Mouse (Mus musculus) adrenal gland, adult 8-10 months (tissue): ENCODE measurements around the gene Arid1b. TPM values are rescaled to one million over a fixed set of nuclear protein-coding genes. Genes with fewer than 3 reads are reported as not detected.

Source experiments
- DNase-seq: peaks from one replicate; pipeline ENCODE4 v3.0.0; 2022
- total RNA-seq, 4 experiments: library from RNA; stranded (reverse); gene quantifications; 2 replicates each; pipeline ENCODE4 v1.2.4; 2022

Arid1b gene
- total RNA-seq, 4 experiments from 2014 or later, result 66.1 to 89.1 (median 73.7) TPM

- no peak for DNase-seq
Observed at GRCm38 (mm10) chr17:5194157-5194916, 200.2 kb downstream of the Arid1b start.

DNA sequence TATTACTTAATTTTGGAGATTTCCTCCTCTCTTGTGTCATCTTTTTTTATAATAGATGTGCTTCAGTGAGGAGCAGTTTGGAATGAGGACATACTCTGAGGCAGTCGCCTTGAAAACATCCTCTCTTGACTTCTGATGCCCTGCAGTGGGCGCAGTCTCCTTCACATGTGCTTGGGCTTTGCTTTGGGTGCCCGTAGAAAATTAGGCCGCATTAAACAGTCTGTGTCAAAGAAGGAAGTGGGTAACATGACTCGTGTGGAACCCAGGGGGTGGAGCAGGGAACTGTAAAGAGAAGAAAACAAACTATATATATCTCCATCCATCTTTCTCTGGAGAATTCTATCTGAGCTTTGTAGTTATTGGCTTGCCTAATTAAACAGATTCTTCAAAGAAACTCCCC lies 201.3 kb downstream of the Arid1b start:
- no peak for DNase-seq

- DNase-seq, result no peak
Observed at GRCm38 (mm10) chr17:5196005-5196404, 201.9 kb downstream of the Arid1b start.

DNA sequence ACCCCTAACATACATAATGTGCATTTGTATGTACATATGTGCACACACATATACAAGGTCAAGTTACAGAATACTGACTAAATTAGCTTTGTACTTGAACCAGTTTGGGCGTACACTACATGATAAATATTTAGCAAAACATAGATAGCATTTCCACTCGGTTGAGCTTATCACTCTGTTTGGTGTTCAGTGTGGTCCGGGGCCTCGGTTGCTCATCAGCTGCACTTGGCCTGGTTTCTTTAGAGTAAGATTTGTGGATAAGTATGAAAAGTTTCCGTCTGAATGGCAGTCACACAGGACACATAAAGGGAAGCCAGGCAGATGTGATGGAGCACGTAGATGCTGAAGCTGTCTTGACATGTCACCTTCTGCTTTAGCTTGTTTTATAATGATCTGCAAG lies 202.4 kb downstream of the Arid1b start:
- DNase-seq, result no peak

DNA sequence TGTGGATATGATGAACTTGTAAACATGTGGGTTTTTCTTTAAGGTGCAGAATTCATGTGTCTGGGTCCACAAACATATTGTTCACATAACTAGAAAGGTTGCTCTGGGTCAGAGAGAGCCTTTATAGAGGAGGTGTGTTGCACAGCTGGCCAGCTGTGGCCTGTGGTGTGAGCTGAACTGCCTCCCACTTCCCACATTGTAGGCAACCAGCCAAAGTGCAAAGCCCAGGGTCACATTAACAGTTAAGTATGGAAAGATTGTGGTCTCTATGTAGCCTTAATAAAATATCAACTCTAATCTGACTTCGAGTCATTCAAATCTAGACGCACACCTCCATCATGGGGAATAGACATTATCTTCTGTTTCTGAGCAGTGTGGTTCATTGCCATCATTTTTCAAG lies 203.0 kb downstream of the Arid1b start:
- DNase-seq, result no peak

DNA sequence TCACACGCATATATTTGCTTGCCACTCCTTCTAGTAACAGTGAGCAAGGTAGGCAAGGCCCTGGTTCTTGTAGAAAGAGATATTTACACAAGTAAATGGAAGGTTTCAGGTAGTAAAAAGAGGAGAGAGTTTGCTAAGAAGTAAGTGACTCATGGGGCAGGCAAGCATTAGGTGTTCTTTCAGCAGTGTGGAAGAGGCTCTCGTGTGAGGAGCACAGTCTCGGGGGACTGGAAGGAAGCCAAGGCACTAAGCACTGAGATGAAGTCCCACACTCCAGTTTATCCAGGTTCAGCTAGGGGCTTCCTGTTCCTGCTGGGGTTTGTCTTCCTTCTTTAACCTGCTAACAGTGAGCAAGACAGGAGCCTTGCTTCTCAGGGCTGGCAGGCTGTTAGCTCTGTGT lies 203.6 kb downstream of the Arid1b start:
- DNase-seq, result no peak

- DNase-seq, result no peak
Observed at GRCm38 (mm10) chr17:5198252-5198651, 204.1 kb downstream of the Arid1b start.

DNA sequence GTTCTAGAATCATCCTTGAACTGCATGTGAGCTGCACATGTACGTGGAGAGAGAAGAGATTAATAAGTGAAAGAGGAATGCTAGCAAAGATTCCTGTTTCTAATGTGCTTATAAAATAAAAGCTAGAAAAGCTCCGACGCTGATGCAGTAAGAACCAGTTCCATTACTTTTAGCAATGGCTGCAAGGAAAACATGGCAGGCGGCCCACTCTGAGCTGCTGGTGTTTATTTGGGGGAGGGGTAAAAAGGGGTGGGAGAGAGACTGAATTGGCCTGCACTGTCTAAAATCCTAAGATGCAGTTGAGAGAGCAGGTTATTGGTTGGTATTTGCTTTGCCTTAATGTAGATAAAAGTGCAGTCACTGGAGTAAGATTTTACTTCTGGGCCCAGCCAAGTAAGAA lies 204.7 kb downstream of the Arid1b start:
- no peak for DNase-seq

- no peak for DNase-seq
Observed at GRCm38 (mm10) chr17:5200638-5201037, 206.5 kb downstream of the Arid1b start.

- DNase-seq, result no peak
Observed at GRCm38 (mm10) chr17:5201859-5202598, 207.9 kb downstream of the Arid1b start.

GRCm38 (mm10) chr17:5202756-5203155 lies 208.6 kb downstream of the Arid1b start:
- no peak for DNase-seq

DNA sequence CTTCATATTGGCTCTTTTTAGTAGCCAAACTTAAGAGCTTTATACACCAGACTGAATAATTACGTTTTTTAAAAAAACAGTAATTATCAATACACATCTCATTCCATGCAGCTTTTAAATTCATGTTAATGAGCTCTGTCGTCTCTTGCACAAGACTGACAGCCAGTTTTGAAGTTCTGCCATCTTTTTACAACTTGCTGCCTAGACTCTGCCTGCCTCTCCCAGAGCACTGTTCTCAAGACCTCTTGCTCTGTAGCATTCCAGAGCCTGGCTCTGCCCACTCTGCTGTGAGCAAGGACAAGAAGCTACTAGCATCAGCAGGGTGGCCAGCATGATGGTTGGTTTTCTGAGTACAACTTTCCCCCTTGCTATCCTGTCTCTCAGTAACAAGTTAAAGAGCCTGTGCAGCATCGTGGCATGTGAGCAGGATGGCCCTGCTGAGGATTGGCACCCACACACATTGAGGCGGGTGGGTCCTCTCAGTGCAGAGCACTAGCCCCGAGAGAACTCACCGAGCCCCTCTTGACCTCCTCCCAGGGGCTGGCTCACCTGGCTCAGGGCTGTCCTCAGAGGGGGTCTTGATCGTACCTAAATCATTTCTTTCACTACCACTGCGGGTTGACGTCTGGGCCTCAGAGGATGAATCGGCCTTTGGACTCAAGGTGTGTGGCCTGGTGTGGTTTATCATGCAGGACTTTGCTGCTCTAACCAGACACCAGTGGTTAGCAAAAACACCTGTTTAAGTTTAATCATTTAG lies 209.4 kb downstream of the Arid1b start:
- no peak for DNase-seq

DNA sequence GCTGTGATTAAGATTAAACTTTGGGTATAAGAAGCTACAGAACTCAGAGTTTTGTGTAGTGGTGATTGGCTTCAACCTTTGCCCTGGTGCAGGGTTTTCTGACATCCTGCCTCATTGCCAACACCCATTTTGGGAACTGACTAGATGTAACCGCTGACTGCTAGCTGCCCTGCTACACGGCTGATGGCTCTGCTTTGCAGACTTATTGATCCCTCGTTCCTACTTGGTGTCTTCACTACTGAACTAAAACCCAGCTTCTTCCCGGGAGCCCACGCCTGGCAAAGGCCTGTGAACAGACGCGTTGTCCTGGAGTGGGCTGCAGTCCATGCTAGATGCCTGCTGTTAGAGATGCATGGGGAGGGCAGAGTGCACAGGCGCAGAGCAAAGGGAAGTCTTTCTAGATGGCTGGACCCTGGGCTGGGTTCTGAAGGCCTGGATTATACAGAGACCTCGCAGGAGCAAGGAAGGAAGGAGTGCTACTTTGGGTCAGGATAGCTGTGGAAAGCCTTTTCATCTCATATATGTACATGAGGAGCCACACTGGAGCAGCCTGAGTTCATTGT lies 210.1 kb downstream of the Arid1b start:
- DNase-seq, result no peak

- no peak for DNase-seq
Observed at GRCm38 (mm10) chr17:5205163-5205581, 211.0 kb downstream of the Arid1b start.

GRCm38 (mm10) chr17:5206731-5207130 lies 212.6 kb downstream of the Arid1b start:
- no peak for DNase-seq

GRCm38 (mm10) chr17:5207881-5208280 lies 213.7 kb downstream of the Arid1b start:
- DNase-seq, result no peak

DNA sequence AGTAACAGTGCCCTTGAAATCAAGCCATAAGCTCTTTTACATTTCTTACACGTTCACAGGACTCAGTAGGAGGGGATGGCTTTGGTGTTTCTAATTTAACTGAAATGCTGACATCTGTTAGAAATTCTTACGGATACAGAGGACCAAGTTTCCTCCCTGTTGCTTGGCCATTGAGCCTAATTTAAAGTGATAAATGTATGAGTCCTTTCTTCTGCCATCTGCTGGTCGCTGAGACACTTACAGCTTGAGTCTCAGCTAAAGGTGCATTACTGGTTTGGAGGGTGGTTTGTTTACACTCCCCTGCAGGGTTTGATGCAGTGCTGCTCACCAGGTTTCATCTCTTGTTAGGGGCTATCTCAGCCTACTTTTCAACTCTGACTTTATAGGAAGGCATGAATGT lies 214.2 kb downstream of the Arid1b start:
- DNase-seq, result no peak

DNA sequence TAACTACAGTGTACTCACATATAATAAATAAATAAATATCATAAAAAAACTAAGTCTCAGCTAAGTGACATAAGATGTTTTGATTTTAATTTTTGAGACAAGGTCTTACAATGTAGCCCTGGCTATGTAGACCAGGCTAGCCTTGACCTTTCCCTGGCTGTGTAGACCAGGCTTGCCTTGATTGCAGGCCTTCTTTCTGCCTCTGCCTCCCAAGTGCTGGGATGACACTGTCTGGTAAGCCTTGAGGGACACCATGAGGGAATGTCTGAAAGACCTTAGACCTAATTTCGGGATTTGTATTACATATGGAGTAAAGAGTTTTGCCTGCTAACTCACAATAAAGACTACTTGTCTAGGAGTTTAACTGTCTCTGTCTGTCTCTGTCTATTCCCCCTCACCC lies 214.9 kb downstream of the Arid1b start:
- DNase-seq, result no peak

DNA sequence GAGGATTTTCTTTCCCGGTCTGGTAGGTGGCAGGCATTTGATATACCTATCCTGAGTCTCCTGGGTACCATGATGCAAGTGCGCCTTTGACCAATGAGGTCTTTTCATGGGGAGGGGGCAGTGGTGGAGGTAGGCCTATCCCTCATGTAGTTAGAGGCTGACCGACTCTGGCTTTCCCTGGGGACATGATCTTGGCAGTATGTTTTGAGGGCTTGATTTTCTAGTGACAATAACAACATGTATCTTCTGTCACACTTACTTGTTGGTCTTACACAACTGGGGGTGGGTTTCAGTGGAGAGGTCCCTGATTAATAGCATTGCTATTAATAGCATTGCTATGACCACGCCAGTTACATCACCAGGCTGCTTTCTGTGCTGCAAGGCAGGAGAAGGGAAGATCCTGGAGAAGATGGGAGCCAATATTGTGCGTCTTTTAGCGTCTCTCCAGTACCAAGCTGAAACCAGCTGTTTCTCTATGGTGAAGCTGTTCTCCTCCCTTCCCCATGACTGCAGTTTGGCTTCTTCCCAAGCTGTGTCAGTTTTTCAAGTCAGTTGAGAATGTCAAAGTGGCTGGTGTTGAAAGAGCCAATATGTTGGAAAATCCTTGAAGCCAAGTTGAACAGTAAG lies 216.1 kb downstream of the Arid1b start:
- peak; percentile 64 for DNase-seq

- no peak for DNase-seq
Observed at GRCm38 (mm10) chr17:5210891-5211290, 216.8 kb downstream of the Arid1b start.

DNA sequence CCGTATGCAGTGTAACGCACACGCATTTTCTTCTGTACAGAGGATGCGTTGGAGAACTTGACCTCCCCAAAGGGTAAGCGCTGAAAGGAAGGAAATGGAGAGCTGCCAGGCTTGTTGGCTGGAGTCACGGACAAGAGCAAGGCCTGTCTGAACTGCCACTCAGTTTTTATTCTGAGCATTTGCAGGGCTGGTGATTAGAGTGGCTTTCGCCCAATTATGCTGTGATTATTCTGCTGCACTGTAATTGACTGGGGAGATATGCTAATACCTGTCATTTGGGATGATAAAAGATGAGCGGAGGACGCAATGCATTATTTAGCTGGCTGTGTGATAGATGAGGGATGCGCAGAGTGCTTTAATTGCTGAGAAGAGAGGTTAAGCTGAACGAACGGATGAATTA lies 218.0 kb downstream of the Arid1b start:
- DNase-seq, result peak; percentile 78

- no peak for DNase-seq
Observed at GRCm38 (mm10) chr17:5213441-5213840, 219.3 kb downstream of the Arid1b start.
